19 mouse cellular contexts compared by ENCODE assay signal in genomic region chr12:79756352-79756751, GRCm38 (mm10).
DNase-seq lines count a peak whose midpoint lies in the region; ATAC-seq lines count a peak whose summit lies in the region.
"Had no signal": no experiment of that assay in that cellular context is flagged by ENCODE, and none has a peak within 500 bp of the region (broad histone marks: within the 10 kb centered on the region; RNA-seq: fewer than 3 reads in every experiment).

No protein-coding gene starts in this region.

- WGBS in lung, embryonic 15.5 days: 48% methylated on average over 5 of the region's 5 CpGs

- H3K4me3 ChIP-seq in lung, embryonic 15.5 days: no peak overlapping the region
- H3K4me3 ChIP-seq: forebrain, embryonic 12.5 days; neural tube, embryonic 15.5 days had no signal

- ATAC-seq in lung, embryonic 15.5 days (ENCODE audit: borderline replicate concordance, extremely low read depth, low FRiP score, low TSS enrichment): no peak
- ATAC-seq: inflammation-experienced regulatory T-cells, adult 6 months; lung, postnatal 0 days; midbrain, embryonic 16.5 days had no signal

- H3K27ac ChIP-seq in lung, embryonic 15.5 days: peak overlapping the region; percentile 53
- H3K27ac ChIP-seq: forebrain, embryonic 12.5 days had no signal

- H3K36me3 ChIP-seq in lung, embryonic 15.5 days: no peaks in the 10 kb centered on the region
- H3K36me3 ChIP-seq: forebrain, embryonic 12.5 days; neural tube, embryonic 15.5 days had no signal

- no peak overlapping the region for H3K9ac ChIP-seq in lung, embryonic 15.5 days
- H3K9ac ChIP-seq: forebrain, embryonic 12.5 days; neural tube, embryonic 15.5 days had no signal

- no peak overlapping the region for H3K4me2 ChIP-seq in lung, embryonic 15.5 days
- H3K4me2 ChIP-seq: forebrain, embryonic 12.5 days; neural tube, embryonic 15.5 days had no signal

- H3K4me1 ChIP-seq in lung, embryonic 15.5 days: peaks cover 68% of the 10 kb centered on the region

- no peaks in the 10 kb centered on the region for H3K27me3 ChIP-seq in lung, embryonic 15.5 days
- H3K27me3 ChIP-seq: forebrain, embryonic 12.5 days; neural tube, embryonic 15.5 days had no signal

- no peaks in the 10 kb centered on the region for H3K9me3 ChIP-seq in lung, embryonic 15.5 days
- H3K9me3 ChIP-seq: forebrain, embryonic 12.5 days; neural tube, embryonic 15.5 days had no signal

- peak; percentile 45 for DNase-seq in embryo, embryonic 10 days (ENCODE audit: low spot score)
- no peak for DNase-seq in embryo, embryonic 10.5 days (ENCODE audit: low spot score)
- DNase-seq in lung, postnatal 25 days (ENCODE audit: low spot score): no peak
- DNase-seq in kidney, adult 9 months: peak; percentile 27
- peak; percentile 49 for DNase-seq in mesoderm, embryonic 11.5 days (ENCODE audit: low read depth, low spot score)
- no peak for DNase-seq in frontal cortex, postnatal 14 days (ENCODE audit: low spot score in 2 of 2)
- DNase-seq in spleen, adult 12 weeks (ENCODE audit: low spot score): no peak
- DNase-seq: cerebellum, adult 2 months; gastrocnemius, postnatal 25 days; layer of hippocampus, postnatal 36 days; liver; right cerebral cortex, adult 18-20 months; thymus, adult 2 months had no signal

Comparison
In these comparisons a context has a peak if more than half of its experiments do, and no peak if none do; other contexts are left out.
1. DNase-seq: peak in embryo, embryonic 10 days (single experiment), kidney, adult 9 months (single experiment) and mesoderm, embryonic 11.5 days (single experiment); none in embryo, embryonic 10.5 days (single experiment), lung, postnatal 25 days (single experiment), frontal cortex, postnatal 14 days (0 of 2) and spleen, adult 12 weeks (single experiment).